Mouse (Mus musculus) lung, postnatal 0 days (tissue): ENCODE data around the gene Rpn1. TPM values are rescaled to one million over a fixed set of nuclear protein-coding genes. Genes with fewer than 3 reads are reported as not detected.

ENCODE experiments used
- ATAC-seq: fragments of 200-750 bp; cut with Nextera tagmentation; 2 replicates; pipeline ENCODE4 v1.8.0; 2017; ENCODE audit warnings: moderate library complexity
- DNase-seq: peaks from one replicate; pipeline ENCODE4 v3.0.0-alpha.2; 2016; ENCODE audit warnings: low spot score
- H3K27ac ChIP-seq: fragments of 300-500 bp; sonication (generic); 2 replicates; pipeline ENCODE4 v1.5.1; 2014; ENCODE audit warnings: antibody characterized with exemption, mild to moderate bottlenecking, low read length, mixed read lengths
- H3K27me3 ChIP-seq: fragments of 300-500 bp; sonication (generic); replicated peaks from 2 replicates; pipeline ENCODE4 v1.6.1; 2014; ENCODE audit warnings: low read length, mixed read lengths; ENCODE audit not compliant: insufficient read depth
- H3K36me3 ChIP-seq: fragments of 300-500 bp; sonication (generic); 2 replicates; pipeline ENCODE4 v1.6.1; 2014; ENCODE audit warnings: low read length, mixed read lengths; ENCODE audit not compliant: insufficient read depth
- H3K4me1 ChIP-seq: fragments of 300-500 bp; sonication (generic); 2 replicates; pipeline ENCODE4 v1.6.1; 2014; ENCODE audit warnings: antibody characterized with exemption, low read depth, low read length, mixed read lengths; ENCODE audit not compliant: insufficient read depth
- H3K4me2 ChIP-seq: fragments of 300-500 bp; sonication (generic); replicated peaks from 2 replicates; pipeline ENCODE4 v1.6.1; 2014; ENCODE audit warnings: low read depth, mild to moderate bottlenecking, low read length, moderate library complexity, mixed read lengths
- H3K4me3 ChIP-seq: fragments of 300-500 bp; sonication (generic); 2 replicates; pipeline ENCODE4 v1.5.1; 2014; ENCODE audit warnings: low read depth, low read length
- H3K9ac ChIP-seq: fragments of 300-500 bp; sonication (generic); replicated peaks from 2 replicates; pipeline ENCODE4 v1.6.1; 2014; ENCODE audit warnings: low read depth, mild to moderate bottlenecking
- H3K9me3 ChIP-seq: fragments of 300-500 bp; sonication (generic); 2 replicates; pipeline ENCODE4 v1.6.1; 2016; ENCODE audit warnings: low read length, mixed read lengths
- CTCF ChIP-seq: IDR thresholded peaks from 2 replicates; pipeline ENCODE4 v1.5.1; 2016; ENCODE audit warnings: antibody characterized with exemption, mild to moderate bottlenecking
- EP300 ChIP-seq: IDR thresholded peaks from 2 replicates; pipeline ENCODE4 v1.6.1; 2016; ENCODE audit warnings: antibody characterized with exemption, mild to moderate bottlenecking, control low read depth
- WGBS: fragments of 180-500 bp; shearing (Covaris S2); extraction: QIAGEN DNeasy Blood & Tissue Kit; methylation state at CpG from one replicate; pipeline ENCODE4 v1.1.7; 2014; 5-methylcytosine and 5-hydroxymethylcytosine counted together
- polyA plus RNA-seq: library from polyadenylated mRNA; unstranded; fragments of >200 nt; fragmentation: Nextera tagmentation; extraction: Ambion mirVana; gene quantifications from 2 replicates; pipeline ENCODE4 v1.2.1, GENCODE M21; 2015

The Rpn1 gene
- polyA plus RNA-seq, 1 experiment from 2014 or later: 209 TPM

DNA sequence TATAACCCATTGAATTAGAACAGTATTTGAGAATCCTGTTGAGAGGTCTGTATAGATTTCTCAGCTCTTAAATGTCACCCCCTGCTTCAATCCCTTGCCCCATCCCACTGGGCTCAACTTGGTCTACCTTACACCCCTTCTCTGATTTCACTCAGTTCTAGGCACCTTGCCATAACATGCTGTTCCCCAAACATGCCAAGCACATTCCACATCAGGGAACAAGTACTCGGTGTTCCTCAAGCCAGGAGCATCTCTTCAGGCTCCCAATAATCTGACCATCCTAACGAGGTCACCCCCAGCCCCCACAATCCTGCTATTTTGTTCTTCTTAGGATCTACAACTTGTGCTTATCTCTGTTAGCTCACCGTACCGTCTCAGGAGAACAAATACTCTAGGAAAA, 21.9 kb upstream of the Rpn1 start:
- WGBS: 55% methylated on average over 4 of the region's 4 CpGs
- TF ChIP-seq CTCF (no peak), EP300 (no peak)
- no peaks in the 10 kb centered on the region for H3K9me3 ChIP-seq
- no peak for ATAC-seq
- H3K27ac ChIP-seq: no peak overlapping the region
- DNase-seq: no peak
- no peak overlapping the region for H3K4me2 ChIP-seq
- no peaks in the 10 kb centered on the region for H3K27me3 ChIP-seq
- H3K36me3 ChIP-seq: no peaks in the 10 kb centered on the region
- no peak overlapping the region for H3K9ac ChIP-seq
- no peaks in the 10 kb centered on the region; the same call in 1 of the 2 replicates for H3K4me1 ChIP-seq
- no peak overlapping the region for H3K4me3 ChIP-seq

DNA sequence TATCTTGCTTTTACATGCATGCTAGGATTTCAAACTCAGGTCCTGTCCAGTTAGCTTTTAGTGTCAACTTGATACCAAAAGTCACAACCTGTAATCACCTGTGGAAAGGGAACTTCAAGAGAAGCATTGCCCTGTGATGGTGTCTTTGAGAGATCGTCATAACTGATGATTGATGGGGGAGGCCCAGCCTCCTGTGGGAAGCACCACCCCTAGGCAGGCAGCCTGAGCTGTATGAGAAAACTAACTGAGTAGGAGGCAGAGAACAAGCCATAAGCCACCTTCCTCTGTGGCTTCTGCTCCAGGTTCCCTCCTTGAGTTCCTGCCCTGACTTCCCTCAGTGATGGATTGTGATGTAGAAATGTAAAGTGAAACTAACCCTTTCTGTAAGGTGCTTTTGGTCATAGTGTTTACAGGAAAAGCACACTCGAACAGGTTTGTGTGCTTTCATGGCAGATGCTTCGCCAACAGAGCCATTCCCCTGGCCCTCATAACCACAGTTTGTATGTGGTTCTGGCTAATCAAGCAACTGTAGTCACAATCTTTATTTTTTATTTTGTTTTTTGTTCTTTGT, 20.1 kb upstream of the Rpn1 start:
- TF ChIP-seq CTCF (no peak), EP300 (no peak)
- H3K4me3 ChIP-seq: no peak overlapping the region
- H3K9me3 ChIP-seq: no peaks in the 10 kb centered on the region
- 69% methylated on average over 3 of the region's 3 CpGs for WGBS
- no peak for DNase-seq
- no peak overlapping the region for H3K27ac ChIP-seq
- no peak overlapping the region for H3K9ac ChIP-seq
- ATAC-seq: no peak
- no peaks in the 10 kb centered on the region for H3K27me3 ChIP-seq
- no peaks in the 10 kb centered on the region; the same call in 1 of the 2 replicates for H3K4me1 ChIP-seq
- H3K4me2 ChIP-seq: no peak overlapping the region
- no peaks in the 10 kb centered on the region for H3K36me3 ChIP-seq

DNA sequence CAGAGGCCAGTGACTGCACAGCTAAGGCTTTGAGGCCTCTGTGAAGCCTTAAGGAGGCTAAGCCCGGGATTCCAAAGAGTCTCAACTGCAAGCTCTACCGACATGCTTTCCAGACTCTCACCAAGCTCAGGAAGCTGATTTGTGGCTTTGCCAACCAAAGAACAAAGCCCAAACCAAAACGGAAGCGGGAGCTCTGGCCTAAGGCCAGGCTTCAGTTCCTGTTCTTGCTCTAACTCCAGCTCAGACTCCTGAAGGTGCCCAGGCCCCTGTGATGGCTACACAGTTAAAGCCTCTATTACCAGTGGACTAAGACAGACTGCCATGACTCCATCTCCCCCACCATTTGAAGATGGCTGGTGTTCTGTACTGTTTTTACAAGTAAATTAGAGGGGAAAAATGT, 19.2 kb upstream of the Rpn1 start:
- TF ChIP-seq CTCF (no peak), EP300 (peak; percentile 58; the same call in 1 of the 2 replicates)
- 30% methylated on average over 4 of the region's 4 CpGs for WGBS
- Histone ChIP-seq H3K4me1 (no peaks in the 10 kb centered on the region; the same call in 1 of the 2 replicates), H3K27me3 (no peaks in the 10 kb centered on the region), H3K9ac (no peak overlapping the region), H3K36me3 (no peaks in the 10 kb centered on the region), H3K9me3 (no peaks in the 10 kb centered on the region), H3K4me2 (no peak overlapping the region), H3K27ac (peak overlapping the region; percentile 62), H3K4me3 (no peak overlapping the region)
- ATAC-seq (peak; percentile 26; the same call in 1 of the 2 replicates), DNase-seq (peak; percentile 67)

DNA sequence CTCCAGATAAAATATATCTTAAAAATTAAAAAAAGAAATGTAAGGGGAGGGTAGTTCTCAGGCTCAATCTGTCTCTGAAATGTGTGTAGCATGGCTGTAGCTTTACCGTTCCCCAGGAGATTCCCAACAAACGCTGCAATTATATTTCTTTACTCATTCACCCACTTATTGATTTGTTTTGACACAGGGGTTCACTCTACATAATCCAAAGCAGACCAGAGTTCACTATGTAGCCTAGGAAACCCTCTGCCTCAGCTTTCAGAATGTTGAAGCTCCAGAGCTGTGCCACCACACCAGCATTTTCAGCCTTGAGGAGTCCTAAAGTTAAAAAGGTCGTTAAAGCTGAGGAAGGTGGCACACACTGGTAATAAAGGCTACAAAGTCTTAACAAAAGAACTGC, 18.3 kb upstream of the Rpn1 start:
- Histone ChIP-seq H3K9ac (no peak overlapping the region), H3K36me3 (no peaks in the 10 kb centered on the region), H3K27ac (no peak overlapping the region), H3K4me2 (no peak overlapping the region), H3K4me1 (no peaks in the 10 kb centered on the region; the same call in 1 of the 2 replicates), H3K9me3 (no peaks in the 10 kb centered on the region), H3K27me3 (no peaks in the 10 kb centered on the region), H3K4me3 (no peak overlapping the region)
- no peak for DNase-seq
- no peak for TF ChIP-seq EP300
- TF ChIP-seq CTCF: no peak
- WGBS: 74% methylated on average over 3 of the region's 3 CpGs
- ATAC-seq: no peak

DNA sequence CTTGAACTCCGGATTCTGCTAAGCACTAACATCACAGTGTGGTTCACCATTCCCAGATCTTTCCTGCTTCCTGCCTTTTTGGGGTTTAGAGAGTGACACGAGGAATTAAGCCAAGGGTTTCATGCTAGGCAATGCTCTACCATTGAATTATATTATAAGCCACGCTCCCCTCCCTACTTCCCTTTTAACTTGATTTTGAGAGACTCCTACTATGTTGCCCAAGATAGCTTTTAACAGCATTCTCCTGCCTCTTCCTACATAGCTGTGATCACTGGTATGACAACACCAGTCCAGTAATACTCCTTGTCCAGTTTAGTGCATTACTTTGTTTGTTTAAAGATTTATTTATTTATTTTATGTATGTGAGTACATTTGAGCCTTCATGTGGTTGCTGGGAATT, 16.6 kb upstream of the Rpn1 start:
- H3K9ac ChIP-seq: no peak overlapping the region
- H3K27me3 ChIP-seq: no peaks in the 10 kb centered on the region
- no peaks in the 10 kb centered on the region for H3K36me3 ChIP-seq
- peak; percentile 17 for DNase-seq
- no peak overlapping the region for H3K4me2 ChIP-seq
- TF ChIP-seq EP300: no peak
- TF ChIP-seq CTCF: no peak
- H3K4me3 ChIP-seq: no peak overlapping the region
- ATAC-seq: no peak
- WGBS: 57% methylated on average over 3 of the region's 3 CpGs
- H3K4me1 ChIP-seq: no peaks in the 10 kb centered on the region; the same call in 1 of the 2 replicates
- no peaks in the 10 kb centered on the region for H3K9me3 ChIP-seq
- no peak overlapping the region for H3K27ac ChIP-seq

DNA sequence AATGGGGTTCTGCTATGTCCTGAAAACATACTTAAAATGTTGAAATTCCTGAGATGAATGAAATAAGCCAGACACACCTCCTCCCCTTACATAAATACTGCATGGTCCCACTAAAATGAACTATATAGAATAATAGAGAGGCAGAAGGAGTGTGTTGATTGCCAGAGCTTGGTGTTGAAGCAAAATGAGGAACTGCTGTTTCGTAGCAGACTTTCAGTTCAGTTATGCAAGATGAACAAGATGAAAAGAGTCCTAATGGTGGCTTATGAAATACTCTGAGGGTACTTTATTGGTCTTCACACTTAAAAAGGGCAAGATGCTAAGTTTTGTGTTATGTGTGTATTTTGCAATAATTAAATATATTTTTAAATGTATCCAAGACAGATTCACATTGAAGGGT, 15.5 kb upstream of the Rpn1 start:
- TF ChIP-seq EP300: no peak
- no peak for TF ChIP-seq CTCF
- H3K9ac ChIP-seq: no peak overlapping the region

DNA sequence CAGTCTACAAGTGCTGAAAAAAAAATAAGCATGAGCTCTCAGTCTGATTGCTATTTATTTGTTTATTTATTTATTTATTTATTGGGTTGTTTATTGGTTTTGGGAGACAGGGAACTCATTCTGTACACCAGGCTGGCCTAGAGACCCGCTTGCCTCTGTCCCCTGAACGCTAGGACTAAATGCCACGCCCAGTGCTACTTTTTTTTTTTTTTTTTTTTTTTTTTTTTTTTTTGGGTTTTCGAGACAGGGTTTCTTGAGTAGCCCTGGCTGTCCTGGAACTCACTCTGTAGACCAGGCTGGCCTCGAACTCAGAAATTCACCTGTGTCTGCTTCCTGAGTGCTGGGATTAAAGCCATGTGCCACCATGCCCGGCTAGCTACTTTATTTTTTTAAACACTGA, 13.8 kb upstream of the Rpn1 start:
- no peaks in the 10 kb centered on the region for H3K9me3 ChIP-seq
- no peak overlapping the region for H3K4me2 ChIP-seq
- no peak overlapping the region for H3K27ac ChIP-seq
- H3K4me1 ChIP-seq: no peaks in the 10 kb centered on the region
- no peak overlapping the region for H3K4me3 ChIP-seq
- TF ChIP-seq CTCF (no peak), EP300 (no peak)
- DNase-seq: no peak
- no peak for ATAC-seq
- H3K36me3 ChIP-seq: no peaks in the 10 kb centered on the region
- H3K9ac ChIP-seq: no peak overlapping the region
- 69% methylated on average over 6 of the region's 6 CpGs for WGBS
- no peaks in the 10 kb centered on the region for H3K27me3 ChIP-seq

More for the DNA sequence above, 15.5 kb upstream of the Rpn1 start:
- H3K4me3 ChIP-seq: no peak overlapping the region
- H3K27me3 ChIP-seq: no peaks in the 10 kb centered on the region
- H3K27ac ChIP-seq: no peak overlapping the region
- DNase-seq (peak; percentile 58), ATAC-seq (no peak)
- 58% methylated on average over 1 of the region's 1 CpGs for WGBS
- no peaks in the 10 kb centered on the region; the same call in 1 of the 2 replicates for H3K4me1 ChIP-seq
- H3K9me3 ChIP-seq: no peaks in the 10 kb centered on the region
- H3K4me2 ChIP-seq: no peak overlapping the region
- no peaks in the 10 kb centered on the region for H3K36me3 ChIP-seq
